Mouse (Mus musculus) urinary bladder, adult 2 months (tissue): ENCODE data around the gene Ptp4a2. TPM values are rescaled to one million over a fixed set of nuclear protein-coding genes. Genes with fewer than 3 reads are reported as not detected.

Source experiments
- DNase-seq: peaks from one replicate; pipeline ENCODE4 v3.0.0; 2022; ENCODE audit warnings: low spot score
- polyA plus RNA-seq: library from polyadenylated mRNA; depleted of rRNA; stranded (reverse); fragments of >200 nt; gene quantifications from 2 replicates; pipeline ENCODE4 v1.2.3, GENCODE M21; 2012

Gene Ptp4a2
- polyA plus RNA-seq, 1 experiment: 121 TPM

DNA sequence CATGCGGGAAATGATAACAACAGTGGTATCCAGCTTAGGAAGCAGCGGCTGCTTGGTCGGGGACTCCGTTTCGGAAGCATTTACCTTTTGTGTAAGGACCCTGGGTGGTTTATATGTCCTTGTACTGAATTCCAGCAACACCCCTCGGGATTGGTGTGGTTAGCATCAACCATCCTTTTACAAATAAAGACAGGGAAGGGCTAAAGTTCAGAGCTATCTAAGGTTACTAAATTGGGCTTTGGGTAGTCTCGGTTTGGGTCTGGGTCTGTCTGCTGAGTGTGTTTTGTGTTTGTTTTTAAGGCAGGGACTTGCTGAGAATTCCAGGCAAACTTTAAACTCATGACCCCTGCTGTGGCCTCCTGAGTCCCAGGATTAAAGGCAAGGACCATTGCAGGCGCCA, 15.2 kb upstream of the Ptp4a2 start:
- no peak for DNase-seq

GRCm38 (mm10) chr4:129797985-129798384, 13.0 kb upstream of the Ptp4a2 start:
- DNase-seq: no peak

DNA sequence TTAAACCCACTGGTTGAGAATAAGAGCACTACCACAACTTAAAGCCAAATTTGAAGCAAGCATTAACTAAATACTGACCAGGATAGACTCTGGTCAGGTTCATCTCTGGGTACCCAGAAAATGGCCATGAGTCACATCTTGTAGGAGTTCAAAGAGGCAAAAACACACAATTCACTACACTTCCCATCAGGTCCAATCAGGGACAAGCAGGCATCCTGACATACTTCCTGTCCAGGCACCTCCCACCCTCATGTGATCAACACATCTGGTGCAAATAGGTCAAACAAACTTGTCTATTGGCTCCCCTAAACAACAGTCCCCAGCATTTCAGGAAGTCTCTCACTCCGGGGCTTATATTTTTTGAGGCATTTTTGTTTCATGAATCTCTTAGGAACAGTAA, 7.7 kb upstream of the Ptp4a2 start:
- no peak for DNase-seq

GRCm38 (mm10) chr4:129805059-129805458, 6.0 kb upstream of the Ptp4a2 start:
- DNase-seq: no peak

- no peak for DNase-seq
These were observed 818 bp downstream of the Ptp4a2 start for GRCm38 (mm10) chr4:129811605-129812468.

DNA sequence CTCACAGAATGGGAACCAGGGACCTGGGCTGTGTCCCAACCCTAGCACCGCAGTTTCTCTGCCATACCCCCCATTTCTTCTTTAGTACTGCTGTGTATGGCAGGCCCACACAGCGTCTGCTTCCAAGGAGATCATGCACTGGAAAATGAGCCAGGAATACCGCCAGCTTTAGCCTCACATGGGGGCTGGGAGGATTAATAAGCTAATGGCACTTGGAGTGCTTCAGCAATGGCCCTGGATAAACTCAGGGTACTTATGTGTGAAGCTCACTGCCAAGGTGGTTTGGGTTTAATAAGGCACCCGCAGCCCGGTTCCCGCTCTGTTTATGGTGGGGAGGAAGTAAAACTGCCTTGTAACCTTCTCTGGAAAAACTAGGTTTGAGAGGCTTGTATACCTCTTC, 6.6 kb downstream of the Ptp4a2 start:
- no peak for DNase-seq

- DNase-seq: no peak
These were observed 7.6 kb downstream of the Ptp4a2 start for GRCm38 (mm10) chr4:129818506-129819195.

- DNase-seq: peak; percentile 93
These were observed 8.8 kb downstream of the Ptp4a2 start for GRCm38 (mm10) chr4:129819712-129820336.

DNA sequence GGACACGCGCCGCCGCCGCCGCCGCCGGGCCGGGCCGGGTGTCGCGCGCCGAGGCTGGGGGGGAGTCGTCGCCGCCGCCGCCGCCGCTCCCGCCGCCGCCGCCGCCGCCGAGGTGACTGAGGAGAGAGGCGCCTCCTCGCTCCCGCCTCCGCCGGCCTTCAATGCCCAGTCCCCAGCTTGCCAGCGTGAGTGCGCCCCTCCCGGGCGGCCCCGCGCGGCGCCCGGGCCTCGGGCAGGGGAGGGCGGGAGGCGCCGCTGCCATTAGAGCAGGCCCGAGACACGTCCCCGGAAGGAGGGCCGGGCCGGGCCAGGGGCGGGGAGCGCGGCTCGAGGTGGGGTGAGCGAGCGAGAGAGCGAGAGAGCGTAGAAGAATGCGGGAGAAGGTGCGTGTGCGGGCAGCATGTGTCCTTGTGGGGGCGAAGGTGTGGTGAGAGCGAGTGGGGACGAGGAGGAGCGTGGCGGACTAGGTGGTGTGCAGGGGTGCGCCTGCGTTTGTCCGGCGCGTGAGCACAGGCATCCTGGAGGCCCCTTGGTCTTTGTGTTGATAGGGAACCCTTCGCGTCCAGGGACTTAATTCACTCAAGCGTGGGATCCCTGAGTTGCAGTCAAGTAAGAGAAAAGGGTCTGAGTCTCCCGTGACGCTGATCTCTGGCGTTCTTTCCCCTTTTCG, 9.5 kb downstream of the Ptp4a2 start:
- DNase-seq: peak; percentile 85

- no peak for DNase-seq
These were observed 10.1 kb downstream of the Ptp4a2 start for GRCm38 (mm10) chr4:129821087-129821616.

DNA sequence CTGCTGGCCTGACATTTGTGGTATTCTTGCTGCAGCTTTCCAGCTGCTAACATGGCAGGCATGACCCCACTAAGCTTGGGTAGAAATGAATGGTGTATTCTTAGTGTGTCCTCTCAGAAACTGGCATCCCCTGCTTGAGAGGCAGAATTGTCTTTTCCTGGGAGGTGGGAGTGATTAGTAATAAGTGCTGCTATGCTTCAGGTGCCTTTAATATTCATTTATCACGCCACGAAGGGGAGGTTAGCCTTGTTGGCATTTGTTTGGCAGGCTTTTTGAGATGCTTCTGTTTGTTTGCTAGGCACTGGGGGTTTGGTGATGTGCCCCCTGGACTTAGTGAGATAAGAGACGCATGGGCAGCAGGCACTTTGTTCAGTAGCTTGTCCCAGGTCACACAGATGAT, 11.3 kb downstream of the Ptp4a2 start:
- DNase-seq: no peak

- DNase-seq: no peak
These were observed 12.3 kb downstream of the Ptp4a2 start for GRCm38 (mm10) chr4:129823216-129823810.

GRCm38 (mm10) chr4:129827611-129828010, 16.6 kb downstream of the Ptp4a2 start:
- DNase-seq: no peak

GRCm38 (mm10) chr4:129828081-129828480, 17.1 kb downstream of the Ptp4a2 start:
- no peak for DNase-seq

GRCm38 (mm10) chr4:129829799-129830198, 18.8 kb downstream of the Ptp4a2 start:
- DNase-seq: no peak

DNA sequence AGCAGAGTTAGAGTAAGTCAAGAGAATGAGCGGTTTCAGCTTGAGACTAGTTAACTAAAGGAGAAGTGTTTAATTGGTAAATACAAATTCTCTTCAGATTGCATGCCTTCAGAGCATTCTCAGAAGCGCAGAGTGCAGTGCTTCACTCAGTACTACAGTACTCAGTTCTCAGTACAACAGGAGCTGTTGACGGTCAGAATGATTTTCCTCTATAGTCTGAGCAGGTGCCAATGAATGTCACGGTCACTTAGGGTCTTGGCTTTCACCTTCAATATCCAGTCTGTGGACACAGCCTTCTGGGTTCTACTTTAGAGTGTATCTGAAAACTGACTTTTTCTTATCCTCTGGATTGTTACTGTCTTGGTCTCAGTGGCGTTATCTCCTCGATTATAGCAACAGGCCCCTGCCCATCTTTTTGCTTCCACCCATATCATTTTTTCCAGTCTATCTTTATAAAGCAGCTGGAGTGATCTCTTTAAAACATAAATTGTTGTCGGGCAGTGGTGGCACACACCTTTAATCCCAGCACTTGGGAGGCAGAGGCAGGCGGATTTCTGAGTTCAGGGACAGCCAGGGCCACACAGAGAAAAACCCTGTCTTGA, 19.4 kb downstream of the Ptp4a2 start:
- DNase-seq: no peak

DNA sequence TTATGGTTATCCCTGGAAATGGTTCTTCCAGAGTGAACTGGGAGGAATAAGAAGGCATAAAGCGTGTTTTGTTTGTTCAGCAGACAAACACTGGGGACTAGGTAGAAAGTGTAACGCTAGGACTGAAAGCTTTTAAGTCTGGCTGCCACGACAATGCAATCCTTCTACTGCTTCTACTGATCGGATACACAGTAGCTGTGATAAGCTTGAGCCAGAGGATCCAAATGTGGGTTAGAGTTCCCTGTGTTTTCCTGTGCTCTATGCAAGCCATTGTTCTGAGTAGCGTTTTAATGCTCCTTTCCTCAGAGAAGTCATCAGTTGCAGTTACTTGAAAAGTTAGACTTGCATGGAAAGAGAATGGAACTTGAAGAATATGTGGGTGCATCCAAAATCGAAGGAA, 23.6 kb downstream of the Ptp4a2 start:
- DNase-seq: no peak

GRCm38 (mm10) chr4:129835296-129835695, 24.3 kb downstream of the Ptp4a2 start:
- no peak for DNase-seq

- no peak for DNase-seq
These were observed 29.0 kb downstream of the Ptp4a2 start for GRCm38 (mm10) chr4:129839866-129840555.

- no peak for DNase-seq
These were observed 35.8 kb downstream of the Ptp4a2 start for GRCm38 (mm10) chr4:129846823-129847222.
